Mouse (Mus musculus) thymus, postnatal 14 days (tissue): ENCODE data around the gene Hck.
A peak's percentile ranks its signal among the peaks of the same experiment; 100 is the strongest.

Experiments used
- DNase-seq: peaks from one replicate; pipeline ENCODE4 v3.0.0; 2021

The Hck gene

DNA sequence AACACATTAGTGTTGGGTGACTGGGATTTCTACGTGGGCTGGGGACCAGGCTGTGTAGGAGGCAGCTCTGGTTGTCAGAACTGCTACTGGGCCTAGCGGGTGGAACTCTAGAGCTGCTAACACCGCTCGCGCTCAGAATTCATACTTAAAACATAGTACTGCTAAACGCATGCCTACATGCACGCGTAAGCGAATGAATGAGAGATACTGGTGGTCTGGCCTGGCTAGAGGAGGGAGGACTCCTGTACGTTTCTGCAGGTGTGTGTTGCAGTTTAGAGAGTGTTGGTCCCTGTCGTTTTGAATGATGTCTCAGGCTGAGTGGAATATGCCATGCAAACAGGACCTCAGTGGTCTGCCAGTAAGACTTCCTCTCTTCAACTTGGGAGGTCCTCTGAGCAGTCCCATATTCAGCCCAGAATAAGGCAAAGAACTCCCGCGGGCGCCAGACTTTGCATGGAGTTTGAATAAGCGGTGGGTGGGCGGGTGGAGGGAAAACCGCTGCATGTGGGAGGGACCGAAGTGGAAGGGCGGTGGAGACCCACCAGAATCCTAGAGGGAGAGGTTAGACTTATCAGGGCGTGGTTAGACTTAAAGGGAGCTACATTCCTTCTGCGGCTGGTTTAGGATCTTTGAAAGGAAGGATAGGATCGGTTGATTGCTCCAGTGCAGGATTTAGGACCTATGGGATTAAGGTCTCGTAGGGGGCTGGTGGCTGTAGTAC is 1.1 kb upstream of the Hck start:
- no peak for DNase-seq

- DNase-seq = no peak
Observed at GRCm38 (mm10) chr2:153107802-153108201, 466 bp upstream of the Hck start.

DNA sequence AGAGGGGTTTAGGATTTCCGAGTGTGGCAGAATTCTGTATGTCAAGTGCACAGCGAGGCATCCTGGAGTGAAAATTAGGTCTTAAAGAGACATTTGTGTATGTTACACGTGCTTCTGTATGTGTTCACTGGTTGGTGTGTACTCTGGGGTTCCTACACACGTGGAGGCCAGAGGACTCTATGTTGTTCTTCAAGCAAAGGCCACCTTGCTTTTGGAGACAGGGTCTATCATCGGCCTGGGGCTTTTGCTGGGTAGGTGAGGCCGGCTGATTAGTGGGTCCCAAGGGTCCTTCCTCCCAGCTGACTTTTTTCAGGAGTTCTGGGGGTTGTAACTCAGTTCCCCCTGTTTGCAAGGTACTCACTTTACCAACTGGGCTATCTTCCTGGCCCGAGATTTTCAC is 1.3 kb downstream of the Hck start:
- DNase-seq = no peak

GRCm38 (mm10) chr2:153111298-153111697 is 3.0 kb downstream of the Hck start:
- DNase-seq = no peak

GRCm38 (mm10) chr2:153115679-153116081 is 7.4 kb downstream of the Hck start:
- DNase-seq = no peak

DNA sequence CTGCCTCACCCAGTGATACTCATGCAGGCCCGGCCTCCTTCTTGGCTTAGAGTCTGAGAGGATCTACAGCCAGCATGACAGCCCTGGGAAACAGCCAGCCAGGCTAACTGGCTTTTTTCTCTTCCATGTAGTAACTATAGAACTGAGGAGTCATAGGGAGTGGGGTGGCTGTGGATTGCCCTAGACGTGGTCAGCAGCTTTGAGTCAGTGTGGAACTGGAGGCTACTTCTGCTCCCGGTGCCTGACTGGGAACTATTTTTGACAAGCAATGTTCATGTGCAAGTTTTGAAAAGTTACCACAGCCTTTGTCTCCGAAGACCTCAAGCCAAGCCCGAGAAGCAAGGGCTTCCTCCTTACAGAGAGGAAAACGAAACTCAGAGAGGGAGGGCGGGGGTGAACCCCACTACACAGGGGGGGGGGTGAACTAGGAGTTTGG is 8.8 kb downstream of the Hck start:
- DNase-seq = peak; percentile 41

GRCm38 (mm10) chr2:153119488-153119887 is 11.2 kb downstream of the Hck start:
- no peak for DNase-seq

- DNase-seq = no peak
Observed at GRCm38 (mm10) chr2:153120126-153120525, 11.9 kb downstream of the Hck start.

DNA sequence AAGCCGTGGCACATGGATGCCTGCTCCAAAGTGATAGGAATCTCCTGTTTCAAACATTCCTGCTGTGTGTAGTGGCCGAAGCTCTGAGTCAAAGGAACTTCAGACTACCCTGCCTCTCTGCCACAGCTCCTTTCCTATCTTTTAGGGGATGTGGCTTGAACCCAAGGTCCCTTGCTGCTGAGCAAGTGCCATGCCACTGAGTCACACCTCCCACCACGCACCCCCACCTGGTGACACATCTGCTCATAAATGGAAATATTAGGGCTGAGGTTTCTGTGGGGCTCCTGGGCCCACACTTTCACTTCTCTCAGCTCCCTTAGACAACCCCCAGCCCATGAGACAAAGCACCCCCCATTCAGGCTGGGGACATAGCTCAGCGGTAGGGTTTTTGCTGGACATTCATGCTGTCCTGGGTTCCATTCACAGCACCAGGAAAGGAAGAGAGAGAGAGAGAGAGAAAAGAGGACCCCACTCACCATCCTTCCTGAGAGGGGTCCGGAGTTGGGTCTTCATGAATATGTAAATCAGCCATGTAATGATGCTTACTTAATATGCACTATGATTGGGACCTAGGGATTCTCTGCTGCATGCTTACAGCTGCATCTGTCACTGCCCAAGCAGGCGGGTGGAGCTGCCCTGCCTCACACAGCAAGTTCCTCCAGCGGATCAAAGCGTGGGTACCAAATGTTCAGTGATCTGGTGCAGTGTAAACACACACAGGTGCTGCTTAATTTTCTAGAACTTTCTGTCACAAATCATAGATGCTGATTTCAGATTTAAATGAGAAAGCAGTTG is 13.8 kb downstream of the Hck start:
- no peak for DNase-seq

GRCm38 (mm10) chr2:153122701-153123100 is 14.4 kb downstream of the Hck start:
- DNase-seq = no peak

- no peak for DNase-seq
Observed at GRCm38 (mm10) chr2:153125875-153126274, 17.6 kb downstream of the Hck start.

GRCm38 (mm10) chr2:153131019-153131418 is 22.8 kb downstream of the Hck start:
- DNase-seq = peak; percentile 41

GRCm38 (mm10) chr2:153134237-153134636 is 26.0 kb downstream of the Hck start:
- DNase-seq = no peak

DNA sequence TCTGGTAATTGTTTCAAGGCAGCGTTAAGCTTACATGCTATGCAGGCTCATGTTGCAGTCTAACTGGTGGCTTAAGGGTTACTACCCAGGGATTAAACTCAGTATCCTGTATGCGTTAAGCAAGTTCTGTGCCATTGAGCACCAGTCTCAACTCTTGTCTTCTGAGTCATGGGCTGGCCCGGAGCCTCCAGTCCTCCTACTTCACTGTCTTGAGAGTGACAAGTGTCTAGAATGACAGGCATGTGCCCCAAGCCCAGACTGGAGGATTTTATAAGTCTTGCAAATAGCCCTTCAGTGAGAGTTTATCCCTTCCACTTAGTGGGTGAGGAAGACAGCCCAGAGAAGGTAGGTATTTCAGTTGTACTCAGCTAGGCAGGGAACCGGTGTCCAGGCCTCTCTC is 27.9 kb downstream of the Hck start:
- DNase-seq = no peak

- no peak for DNase-seq
Observed at GRCm38 (mm10) chr2:153139158-153139557, 30.9 kb downstream of the Hck start.

GRCm38 (mm10) chr2:153139996-153140613 is 31.8 kb downstream of the Hck start:
- DNase-seq = no peak

GRCm38 (mm10) chr2:153142620-153143199 is 34.4 kb downstream of the Hck start:
- peak; percentile 53 for DNase-seq

DNA sequence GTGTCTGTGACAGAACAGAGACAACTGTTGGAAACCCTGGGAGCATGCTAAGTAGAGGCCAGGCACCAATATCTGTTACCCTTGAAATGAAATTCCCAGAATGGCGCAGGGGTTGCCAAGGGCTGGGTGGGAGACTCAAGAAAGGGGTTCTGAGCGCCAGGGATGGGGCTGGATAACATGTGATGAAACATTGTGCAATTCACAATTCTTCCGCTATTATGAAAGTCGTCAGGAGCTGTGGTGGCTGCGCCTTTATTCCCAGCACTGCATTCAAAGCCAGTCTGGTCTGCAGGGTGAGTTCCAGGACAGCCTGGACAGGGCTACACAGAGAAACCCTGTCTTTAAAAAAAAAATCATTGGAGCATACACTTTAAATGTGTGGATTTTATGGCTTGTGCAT is 37.1 kb downstream of the Hck start:
- DNase-seq = no peak

DNA sequence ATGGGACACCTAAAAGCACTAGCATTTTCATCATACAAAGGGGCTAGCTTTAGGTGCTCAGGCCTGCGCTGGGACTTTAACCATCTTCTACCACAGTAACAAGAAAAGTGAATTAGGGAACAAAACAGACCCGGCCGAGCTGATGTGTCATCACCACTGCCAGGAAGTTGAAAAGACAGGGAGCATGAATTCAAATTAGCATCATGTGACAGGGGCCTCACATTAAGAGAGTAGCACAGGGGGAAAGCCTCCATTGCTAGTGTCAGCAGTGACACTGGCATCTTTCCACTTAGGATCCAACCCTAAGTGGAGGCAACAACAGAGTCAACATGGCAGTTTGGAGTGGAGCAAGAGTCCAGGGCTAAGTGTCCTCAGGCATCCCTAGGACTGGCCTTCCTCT is 39.0 kb downstream of the Hck start:
- DNase-seq = no peak

DNA sequence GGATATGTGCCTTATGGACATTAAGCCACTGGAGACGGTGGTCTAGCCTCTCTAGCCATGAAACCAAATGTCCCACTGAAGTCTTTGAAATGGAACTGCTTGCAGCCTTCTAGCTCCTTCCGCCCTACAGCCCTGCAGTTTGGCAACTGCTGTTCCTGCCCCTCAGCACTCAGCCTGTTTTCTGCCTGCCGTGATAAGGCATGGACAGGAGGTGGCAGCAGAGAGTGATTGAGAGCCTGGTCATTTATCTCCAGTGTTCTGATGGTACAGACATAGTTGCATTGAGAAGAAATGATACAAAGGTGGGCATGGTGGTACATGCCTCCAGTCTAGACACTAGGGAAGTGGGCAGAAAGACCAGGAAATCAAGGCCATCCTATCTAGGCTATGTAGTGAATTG is 39.4 kb downstream of the Hck start:
- peak; percentile 70 for DNase-seq

DNA sequence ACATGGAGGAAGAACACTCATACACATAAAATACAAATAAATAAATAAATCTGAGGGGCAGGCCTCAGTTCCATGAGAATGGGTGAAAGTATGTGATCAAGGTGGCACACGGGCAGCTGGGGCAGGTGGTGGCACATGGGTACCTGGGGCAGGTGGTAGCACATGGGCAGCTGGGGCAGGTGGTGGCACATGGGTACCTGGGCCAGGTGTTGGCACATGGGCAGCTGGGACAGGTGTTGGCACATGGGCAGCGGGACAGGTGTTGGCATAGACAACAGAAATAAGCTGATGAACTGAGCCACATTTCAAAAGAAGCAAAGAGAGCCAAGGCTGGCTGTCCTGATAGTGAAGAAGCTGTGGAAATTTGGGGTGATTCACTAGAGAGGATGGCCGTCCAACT is 41.5 kb downstream of the Hck start:
- no peak for DNase-seq

- DNase-seq = no peak
Observed at GRCm38 (mm10) chr2:153151026-153151425, 42.8 kb downstream of the Hck start.

DNA sequence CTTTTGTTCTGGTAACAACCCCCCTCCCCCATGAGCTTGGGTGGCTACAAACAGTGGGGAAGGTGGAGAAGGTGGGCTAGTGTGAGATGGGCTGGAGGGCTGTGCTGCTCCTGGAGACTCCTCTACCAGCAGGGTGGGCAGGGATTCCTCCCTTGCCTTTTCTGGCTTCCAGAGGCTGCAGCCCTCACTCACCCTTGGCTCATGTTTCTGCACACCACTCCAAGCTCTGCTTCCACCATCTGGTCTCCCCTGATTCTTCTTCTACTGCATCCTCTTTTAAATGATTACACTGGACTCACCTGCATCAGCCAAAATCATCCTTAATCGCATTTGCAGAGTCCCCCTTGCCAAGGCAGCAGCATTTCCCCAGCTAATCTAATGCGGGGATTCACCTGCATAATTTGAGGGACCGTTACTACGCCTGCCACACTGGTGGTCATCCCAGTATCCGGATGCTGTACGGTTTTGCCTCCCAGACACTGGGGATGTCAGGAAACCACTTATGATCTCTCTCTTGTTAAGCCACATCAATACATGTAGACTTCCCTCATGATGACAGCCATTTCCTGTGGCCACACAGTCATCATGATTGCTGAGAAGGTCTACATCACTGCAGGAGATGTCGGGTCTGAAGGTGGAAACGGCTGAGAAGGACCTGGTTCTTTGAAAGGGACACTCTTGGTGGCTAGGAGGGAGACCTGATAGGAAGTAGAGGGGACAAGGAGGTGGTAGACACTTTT is 43.8 kb downstream of the Hck start:
- DNase-seq = no peak
